Mouse (Mus musculus) lung, postnatal 0 days (tissue): ENCODE measurements around the gene Usp36. TPM values are rescaled to one million over a fixed set of nuclear protein-coding genes. Genes with fewer than 3 reads are reported as not detected.
"Not testable (repeated sequence)": the region's sequence is repeated elsewhere in the genome, so short reads cannot be mapped to it uniquely, and the experiment has no call there.

Experiments used
- ATAC-seq: fragments of 200-750 bp; cut with Nextera tagmentation; 2 replicates; pipeline ENCODE4 v1.8.0; 2017; ENCODE audit warnings: moderate library complexity
- DNase-seq: peaks from one replicate; pipeline ENCODE4 v3.0.0-alpha.2; 2016; ENCODE audit warnings: low spot score
- H3K27ac ChIP-seq: fragments of 300-500 bp; sonication (generic); 2 replicates; pipeline ENCODE4 v1.5.1; 2014; ENCODE audit warnings: antibody characterized with exemption, mild to moderate bottlenecking, low read length, mixed read lengths
- H3K27me3 ChIP-seq: fragments of 300-500 bp; sonication (generic); replicated peaks from 2 replicates; pipeline ENCODE4 v1.6.1; 2014; ENCODE audit warnings: low read length, mixed read lengths; ENCODE audit not compliant: insufficient read depth
- H3K36me3 ChIP-seq: fragments of 300-500 bp; sonication (generic); 2 replicates; pipeline ENCODE4 v1.6.1; 2014; ENCODE audit warnings: low read length, mixed read lengths; ENCODE audit not compliant: insufficient read depth
- H3K4me1 ChIP-seq: fragments of 300-500 bp; sonication (generic); 2 replicates; pipeline ENCODE4 v1.6.1; 2014; ENCODE audit warnings: antibody characterized with exemption, low read depth, low read length, mixed read lengths; ENCODE audit not compliant: insufficient read depth
- H3K4me2 ChIP-seq: fragments of 300-500 bp; sonication (generic); replicated peaks from 2 replicates; pipeline ENCODE4 v1.6.1; 2014; ENCODE audit warnings: low read depth, mild to moderate bottlenecking, low read length, moderate library complexity, mixed read lengths
- H3K4me3 ChIP-seq: fragments of 300-500 bp; sonication (generic); 2 replicates; pipeline ENCODE4 v1.5.1; 2014; ENCODE audit warnings: low read depth, low read length
- H3K9ac ChIP-seq: fragments of 300-500 bp; sonication (generic); replicated peaks from 2 replicates; pipeline ENCODE4 v1.6.1; 2014; ENCODE audit warnings: low read depth, mild to moderate bottlenecking
- H3K9me3 ChIP-seq: fragments of 300-500 bp; sonication (generic); 2 replicates; pipeline ENCODE4 v1.6.1; 2016; ENCODE audit warnings: low read length, mixed read lengths
- CTCF ChIP-seq: IDR thresholded peaks from 2 replicates; pipeline ENCODE4 v1.5.1; 2016; ENCODE audit warnings: antibody characterized with exemption, mild to moderate bottlenecking
- EP300 ChIP-seq: IDR thresholded peaks from 2 replicates; pipeline ENCODE4 v1.6.1; 2016; ENCODE audit warnings: antibody characterized with exemption, mild to moderate bottlenecking, control low read depth
- WGBS: fragments of 180-500 bp; shearing (Covaris S2); extraction: QIAGEN DNeasy Blood & Tissue Kit; methylation state at CpG from one replicate; pipeline ENCODE4 v1.1.7; 2014; 5-methylcytosine and 5-hydroxymethylcytosine counted together
- polyA plus RNA-seq: library from polyadenylated mRNA; unstranded; fragments of >200 nt; fragmentation: Nextera tagmentation; extraction: Ambion mirVana; gene quantifications from 2 replicates; pipeline ENCODE4 v1.2.1, GENCODE M21; 2015

Usp36 gene
- polyA plus RNA-seq, 1 experiment from 2014 or later: 11.8 TPM

GRCm38 (mm10) chr11:118312132-118312723, 22.2 kb upstream of the Usp36 start:
- Histone ChIP-seq H3K36me3 (peaks cover 14% of the 10 kb centered on the region), H3K27me3 (no peaks in the 10 kb centered on the region), H3K27ac (no peak overlapping the region), H3K4me3 (no peak overlapping the region), H3K4me2 (no peak overlapping the region), H3K9ac (no peak overlapping the region), H3K4me1 (no peaks in the 10 kb centered on the region), H3K9me3 (no peaks in the 10 kb centered on the region)
- WGBS: 53% methylated on average over 6 of the region's 6 CpGs
- no peak for DNase-seq
- no peak for ATAC-seq
- no peak for TF ChIP-seq EP300
- TF ChIP-seq CTCF: no peak

DNA sequence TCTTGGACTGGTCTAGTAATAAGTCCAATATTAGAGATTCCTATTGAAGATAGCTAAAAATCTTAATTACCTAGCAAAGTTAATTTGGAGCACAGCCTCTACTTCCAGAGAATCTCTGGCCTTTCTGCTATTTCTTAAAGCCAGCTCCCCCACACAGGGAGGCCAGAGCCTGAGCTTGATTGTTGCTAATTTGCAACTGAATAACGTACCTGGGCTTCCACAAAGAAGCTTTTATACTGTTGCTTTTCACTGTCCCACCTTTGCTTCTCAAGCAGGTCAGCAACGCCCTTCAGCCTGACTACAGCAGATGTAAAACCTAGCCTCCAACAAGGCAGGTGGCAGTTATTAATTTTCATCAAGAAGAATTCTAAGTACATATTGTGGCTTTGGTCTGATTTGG, 17.9 kb upstream of the Usp36 start:
- not testable (repeated sequence) for DNase-seq, H3K4me2 ChIP-seq, ATAC-seq, H3K9ac ChIP-seq, H3K4me1 ChIP-seq, H3K9me3 ChIP-seq, H3K27ac ChIP-seq, H3K27me3 ChIP-seq, H3K4me3 ChIP-seq
- 90% methylated on average over 2 of the region's 2 CpGs for WGBS
- peaks cover 21% of the 10 kb centered on the region for H3K36me3 ChIP-seq

DNA sequence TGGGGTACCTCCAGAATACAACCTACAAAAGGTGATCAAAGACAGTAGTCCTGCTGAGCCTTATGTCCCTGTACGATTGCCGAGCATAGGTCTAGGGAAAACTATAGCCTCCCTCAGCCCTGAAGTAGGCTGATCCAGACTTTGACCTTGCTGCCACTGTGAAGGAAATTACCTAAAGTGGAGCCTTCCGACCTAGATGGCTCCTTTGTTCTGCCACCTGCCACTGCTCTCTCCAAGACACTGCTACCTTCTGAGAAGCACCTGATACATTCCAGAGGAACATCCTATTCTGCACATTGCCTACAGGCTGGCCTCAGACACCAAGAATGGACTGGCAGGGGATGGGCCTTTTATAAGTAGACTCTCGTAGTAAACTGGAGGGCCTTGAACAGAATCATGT, 13.9 kb upstream of the Usp36 start:
- H3K9me3 ChIP-seq, H3K27ac ChIP-seq, H3K4me2 ChIP-seq, ATAC-seq, H3K27me3 ChIP-seq, H3K4me1 ChIP-seq, DNase-seq, H3K4me3 ChIP-seq, H3K9ac ChIP-seq: not testable (repeated sequence)
- WGBS: 86% methylated on average over 4 of the region's 4 CpGs
- H3K36me3 ChIP-seq: peaks cover 11% of the 10 kb centered on the region; the same call in 1 of the 2 replicates

GRCm38 (mm10) chr11:118298810-118299209, 8.8 kb upstream of the Usp36 start:
- Histone ChIP-seq H3K4me3 (no peak overlapping the region), H3K27ac (no peak overlapping the region), H3K27me3 (no peaks in the 10 kb centered on the region), H3K4me1 (no peaks in the 10 kb centered on the region), H3K9ac (no peak overlapping the region), H3K4me2 (no peak overlapping the region), H3K36me3 (peaks cover 11% of the 10 kb centered on the region; the same call in 1 of the 2 replicates), H3K9me3 (no peaks in the 10 kb centered on the region)
- no peak for TF ChIP-seq EP300
- ATAC-seq (peak; percentile 84), DNase-seq (peak; percentile 54)
- WGBS: 62% methylated on average over 2 of the region's 2 CpGs

DNA sequence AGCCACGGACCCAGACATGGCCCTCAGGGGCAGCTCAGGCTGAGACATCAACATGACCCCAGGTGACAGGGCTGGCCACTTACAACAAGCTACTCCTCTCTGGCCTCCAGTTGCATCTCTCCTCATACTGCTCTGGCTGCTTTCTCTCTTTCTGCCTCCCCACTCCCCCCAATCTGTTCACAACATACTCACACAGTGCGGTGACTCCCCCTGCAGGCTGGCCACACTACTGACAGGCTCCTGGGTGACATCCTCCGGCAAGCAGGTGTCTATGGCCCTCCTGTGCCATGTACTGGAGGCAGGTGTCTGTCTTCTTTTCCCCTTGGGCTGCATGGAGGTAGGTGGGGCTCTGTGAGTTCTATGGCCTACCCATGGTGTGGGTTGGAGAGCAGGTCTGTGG, 7.9 kb upstream of the Usp36 start:
- H3K9ac ChIP-seq: no peak overlapping the region
- WGBS: 82% methylated on average over 3 of the region's 3 CpGs
- H3K4me3 ChIP-seq: no peak overlapping the region
- H3K36me3 ChIP-seq: peaks cover 4% of the 10 kb centered on the region; the same call in 1 of the 2 replicates
- no peak overlapping the region for H3K27ac ChIP-seq
- H3K9me3 ChIP-seq: no peaks in the 10 kb centered on the region
- H3K4me1 ChIP-seq: no peaks in the 10 kb centered on the region
- no peak overlapping the region for H3K4me2 ChIP-seq
- DNase-seq (no peak), ATAC-seq (no peak)
- peak; percentile 45 for TF ChIP-seq CTCF
- no peak for TF ChIP-seq EP300
- no peaks in the 10 kb centered on the region for H3K27me3 ChIP-seq

DNA sequence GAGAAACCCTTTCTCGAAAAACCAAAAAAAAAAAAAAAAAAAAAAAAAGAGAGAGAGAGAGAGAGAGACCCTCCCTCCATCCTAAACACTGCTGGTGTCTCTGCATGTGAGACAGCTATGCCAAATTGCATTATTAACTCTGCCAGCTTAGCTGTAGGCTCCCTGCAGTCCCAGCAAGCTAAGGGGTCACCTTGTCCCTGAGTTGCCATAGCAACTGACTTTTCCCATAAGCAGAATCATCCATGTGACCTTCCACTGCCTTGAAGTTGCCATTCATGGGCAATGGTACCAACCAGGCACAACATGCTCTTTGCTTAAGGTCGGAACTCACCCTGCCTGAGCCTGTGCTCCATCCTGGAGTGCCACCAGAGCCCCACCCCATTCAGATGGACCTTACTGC, 5.0 kb upstream of the Usp36 start:
- H3K27ac ChIP-seq: no peak overlapping the region
- no peaks in the 10 kb centered on the region for H3K27me3 ChIP-seq
- TF ChIP-seq EP300 (no peak), CTCF (no peak)
- H3K4me1 ChIP-seq: peaks cover 4% of the 10 kb centered on the region; the same call in 1 of the 2 replicates
- H3K9me3 ChIP-seq: no peaks in the 10 kb centered on the region
- no peaks in the 10 kb centered on the region for H3K36me3 ChIP-seq
- no peak overlapping the region for H3K4me3 ChIP-seq
- DNase-seq (no peak), ATAC-seq (no peak)
- no peak overlapping the region for H3K9ac ChIP-seq
- no peak overlapping the region for H3K4me2 ChIP-seq
- WGBS: 83% methylated on average over 1 of the region's 2 CpGs

DNA sequence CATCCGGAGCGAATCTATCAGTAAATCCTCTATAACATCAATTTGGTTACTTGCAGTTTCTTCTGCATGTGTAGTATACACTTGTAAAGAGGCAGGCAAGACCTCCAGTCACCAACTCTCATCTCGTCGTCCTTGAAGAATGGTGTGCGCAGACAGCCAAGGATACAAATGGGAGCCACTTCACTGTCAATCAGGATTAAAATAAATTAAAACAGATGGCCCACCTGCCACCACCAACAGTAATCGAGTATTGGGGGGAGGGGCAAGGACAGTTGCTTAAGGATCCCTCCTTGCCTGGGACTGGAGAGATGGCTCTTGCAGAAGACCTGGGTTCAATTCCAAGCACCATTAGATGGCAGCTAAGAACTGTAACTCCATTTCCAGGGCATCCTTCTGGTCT, 2.6 kb upstream of the Usp36 start:
- H3K9me3 ChIP-seq: no peaks in the 10 kb centered on the region
- no peak overlapping the region for H3K9ac ChIP-seq
- TF ChIP-seq CTCF (no peak), EP300 (no peak)
- H3K4me2 ChIP-seq: no peak overlapping the region
- H3K36me3 ChIP-seq: no peaks in the 10 kb centered on the region
- no peak overlapping the region for H3K27ac ChIP-seq
- 67% methylated on average over 6 of the region's 6 CpGs for WGBS
- H3K27me3 ChIP-seq: no peaks in the 10 kb centered on the region
- no peak overlapping the region for H3K4me3 ChIP-seq
- peaks cover 14% of the 10 kb centered on the region; the same call in 1 of the 2 replicates for H3K4me1 ChIP-seq
- no peak for DNase-seq
- no peak for ATAC-seq
